Mouse (Mus musculus) kidney, postnatal 10 days (tissue): ENCODE measurements around the gene Adgrg2.

Experiments used
- DNase-seq: peaks from one replicate; pipeline ENCODE4 v3.0.0; 2021; ENCODE audit warnings: mixed read lengths

Adgrg2 gene

GRCm38 (mm10) chrX:160502048-160503041 is 111.9 kb downstream of the Adgrg2 start, which contains the start of gene Phka2:
TSS of gene Phka2 (plus strand) at chrX:160502166.
- peak; percentile 91 for DNase-seq

DNA sequence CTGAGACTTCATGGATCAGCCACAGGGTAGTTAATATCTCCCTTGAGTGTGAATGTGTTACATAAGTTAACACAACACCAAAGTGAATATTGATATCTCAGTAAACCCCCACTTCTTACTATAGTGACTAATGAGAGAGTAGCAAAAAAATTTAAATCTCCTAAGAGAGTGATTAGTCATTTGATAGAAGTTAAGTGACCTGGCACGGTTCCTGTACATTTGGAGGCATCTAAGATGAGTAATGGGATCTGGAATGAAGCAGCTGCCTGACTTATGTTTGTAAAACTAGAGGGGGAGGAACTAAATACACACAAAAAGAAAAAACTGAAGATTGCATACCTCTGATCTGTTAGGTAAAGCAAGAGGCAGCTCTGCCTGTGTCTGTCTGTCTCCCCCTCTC is 118.6 kb downstream of the Adgrg2 start:
- DNase-seq = no peak

GRCm38 (mm10) chrX:160510197-160510596 is 119.7 kb downstream of the Adgrg2 start:
- no peak for DNase-seq

GRCm38 (mm10) chrX:160516027-160516426 is 125.5 kb downstream of the Adgrg2 start:
- DNase-seq = no peak

DNA sequence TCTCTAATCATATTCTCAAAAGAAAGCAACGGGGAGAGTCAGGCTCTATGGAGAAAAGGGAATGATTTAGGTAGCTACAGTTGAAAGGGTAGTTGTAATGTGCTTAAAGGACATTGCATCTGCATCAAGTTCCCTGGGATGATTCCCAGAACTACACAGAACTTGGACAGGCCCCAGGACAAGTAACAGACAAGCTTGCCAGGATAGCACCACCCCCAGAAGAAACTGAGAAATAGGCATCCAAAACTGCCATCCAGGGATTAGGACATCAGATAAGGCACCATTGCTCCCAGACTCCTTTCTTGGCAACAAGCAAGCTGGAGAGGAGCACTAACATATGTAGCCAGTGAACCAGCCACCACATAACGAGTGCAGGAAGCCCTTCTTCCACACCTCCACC is 152.3 kb downstream of the Adgrg2 start:
- no peak for DNase-seq
